Mouse (Mus musculus) lung, postnatal 14 days (tissue): ENCODE measurements around the gene Inpp5a.

Experiments used
- DNase-seq: peaks from one replicate; pipeline ENCODE4 v3.0.0; 2021

Inpp5a gene

GRCm38 (mm10) chr7:139377381-139377780 is 11.5 kb upstream of the Inpp5a start:
- DNase-seq, result no peak

GRCm38 (mm10) chr7:139378355-139378754 is 10.6 kb upstream of the Inpp5a start:
- DNase-seq, result no peak

- no peak for DNase-seq
These were observed 9.2 kb upstream of the Inpp5a start for GRCm38 (mm10) chr7:139379745-139380144.

GRCm38 (mm10) chr7:139380225-139380624 is 8.7 kb upstream of the Inpp5a start:
- DNase-seq, result no peak

GRCm38 (mm10) chr7:139381877-139382276 is 7.0 kb upstream of the Inpp5a start:
- no peak for DNase-seq

GRCm38 (mm10) chr7:139382796-139383195 is 6.1 kb upstream of the Inpp5a start:
- no peak for DNase-seq

GRCm38 (mm10) chr7:139384500-139384899 is 4.4 kb upstream of the Inpp5a start:
- no peak for DNase-seq

- DNase-seq, result no peak
These were observed 3.9 kb upstream of the Inpp5a start for GRCm38 (mm10) chr7:139384916-139385530.

GRCm38 (mm10) chr7:139386933-139387690 is 1.8 kb upstream of the Inpp5a start:
- DNase-seq, result no peak

- DNase-seq, result no peak
These were observed 814 bp upstream of the Inpp5a start for GRCm38 (mm10) chr7:139387921-139388669.

GRCm38 (mm10) chr7:139389213-139389761 is 378 bp downstream of the Inpp5a start:
- DNase-seq, result no peak

- no peak for DNase-seq
These were observed 1.5 kb downstream of the Inpp5a start for GRCm38 (mm10) chr7:139390380-139390779.

- no peak for DNase-seq
These were observed 2.0 kb downstream of the Inpp5a start for GRCm38 (mm10) chr7:139390926-139391325.

- DNase-seq, result no peak
These were observed 2.8 kb downstream of the Inpp5a start for GRCm38 (mm10) chr7:139391691-139392090.

GRCm38 (mm10) chr7:139392106-139392505 is 3.2 kb downstream of the Inpp5a start:
- no peak for DNase-seq

GRCm38 (mm10) chr7:139392691-139393235 is 3.9 kb downstream of the Inpp5a start:
- DNase-seq, result no peak

GRCm38 (mm10) chr7:139397521-139397920 is 8.6 kb downstream of the Inpp5a start:
- DNase-seq, result peak; percentile 59

- no peak for DNase-seq
These were observed 9.2 kb downstream of the Inpp5a start for GRCm38 (mm10) chr7:139398111-139398510.

- DNase-seq, result peak; percentile 43
These were observed 9.7 kb downstream of the Inpp5a start for GRCm38 (mm10) chr7:139398530-139399021.

- DNase-seq, result no peak
These were observed 10.7 kb downstream of the Inpp5a start for GRCm38 (mm10) chr7:139399572-139399971.

- DNase-seq, result no peak
These were observed 11.2 kb downstream of the Inpp5a start for GRCm38 (mm10) chr7:139399977-139400685.

- no peak for DNase-seq
These were observed 12.0 kb downstream of the Inpp5a start for GRCm38 (mm10) chr7:139400926-139401325.
